Mouse (Mus musculus) frontal cortex, postnatal 25 days (tissue): Measurements from ENCODE around the gene Rilp.

Source experiments
- DNase-seq, 2 experiments: peaks; one replicate each; pipeline ENCODE4 v3.0.0; 2022; ENCODE audit warnings: low spot score in 2 of 2

Rilp gene

DNA sequence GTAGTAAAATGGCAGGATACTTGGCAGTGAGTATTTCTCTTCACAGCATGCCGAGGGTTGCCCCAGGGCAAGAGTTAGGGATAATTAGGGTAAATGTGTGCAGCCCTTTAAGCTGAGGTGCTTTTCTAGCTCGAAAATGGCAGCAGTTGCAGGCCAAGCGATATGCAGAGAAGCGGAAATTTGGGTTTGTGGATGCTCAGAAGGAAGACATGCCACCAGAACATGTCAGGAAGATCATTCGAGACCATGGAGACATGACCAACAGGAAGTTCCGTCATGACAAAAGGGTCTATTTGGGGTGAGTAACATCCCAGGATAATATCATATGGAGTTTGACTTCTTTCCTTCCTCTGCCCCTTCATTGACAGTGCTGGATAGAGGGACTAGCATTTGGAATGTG is 22.4 kb upstream of the Rilp start:
- DNase-seq: no peak

DNA sequence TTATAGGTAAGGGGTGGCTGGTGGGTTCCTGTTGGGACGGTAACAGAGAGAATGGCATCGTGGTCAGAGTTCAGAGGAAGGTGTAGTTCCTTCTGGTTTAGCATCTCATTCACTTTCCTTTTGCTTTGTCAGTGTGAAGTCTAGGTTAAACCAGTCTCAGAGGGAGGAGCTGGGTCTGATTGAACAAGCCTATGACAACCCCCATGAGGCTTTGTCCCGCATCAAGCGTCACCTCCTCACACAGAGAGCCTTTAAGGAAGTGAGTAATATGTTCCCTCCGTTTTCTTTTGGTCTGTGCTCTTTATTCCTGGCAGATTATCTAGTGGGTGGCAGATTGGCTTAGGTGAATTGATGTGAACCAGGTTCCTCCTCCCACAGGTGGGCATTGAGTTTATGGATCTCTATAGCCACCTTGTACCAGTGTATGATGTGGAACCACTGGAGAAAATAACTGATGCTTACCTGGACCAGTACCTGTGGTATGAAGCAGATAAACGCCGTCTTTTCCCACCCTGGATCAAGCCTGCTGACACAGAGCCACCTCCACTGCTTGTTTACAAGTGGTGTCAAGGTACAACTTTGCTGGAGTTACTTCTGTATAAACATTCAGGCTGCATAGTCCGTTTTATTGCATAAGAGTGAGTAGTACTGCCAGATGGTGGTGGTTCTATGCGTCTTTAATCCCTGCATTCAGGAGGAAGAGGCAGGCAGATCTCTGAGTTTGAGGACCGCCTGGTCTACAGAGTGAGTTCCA is 15.4 kb upstream of the Rilp start:
- no peak for DNase-seq

DNA sequence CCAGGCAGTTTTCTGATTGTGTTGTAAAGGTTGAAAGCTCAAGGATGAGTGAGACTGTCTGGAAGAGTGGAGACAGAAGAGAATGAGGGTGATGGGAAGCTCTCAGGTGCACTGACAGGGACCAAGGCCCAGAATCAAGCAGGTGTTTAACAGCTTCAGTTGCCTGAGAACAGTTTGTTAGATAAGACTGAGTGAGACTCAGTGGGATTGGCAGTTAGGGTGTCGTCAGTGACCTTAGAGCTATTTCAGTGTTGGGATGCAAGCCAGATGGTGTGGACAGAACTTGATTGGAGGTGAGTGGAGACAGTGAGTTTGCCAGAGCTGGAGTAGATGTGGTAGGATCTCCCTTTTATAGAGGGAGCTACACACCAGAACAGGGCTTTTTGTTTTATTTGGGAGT is 11.8 kb upstream of the Rilp start:
- no peak for DNase-seq

DNA sequence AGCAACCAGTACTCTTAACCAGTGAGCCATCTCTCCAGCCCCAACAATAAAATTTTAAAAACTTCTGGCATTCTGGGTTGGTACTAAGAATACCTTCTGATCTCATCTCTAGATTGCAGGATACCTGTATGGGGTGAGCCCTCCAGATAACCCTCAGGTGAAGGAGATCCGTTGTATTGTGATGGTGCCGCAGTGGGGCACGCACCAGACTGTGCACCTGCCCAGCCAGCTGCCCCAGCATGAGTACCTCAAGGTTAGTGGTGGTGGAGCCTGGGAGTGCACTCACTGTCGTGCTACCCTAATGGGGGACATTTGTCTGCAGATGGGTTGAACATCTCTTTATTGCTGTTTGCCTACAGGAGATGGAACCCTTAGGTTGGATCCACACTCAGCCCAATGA is 1.7 kb upstream of the Rilp start:
- DNase-seq: no peak

DNA sequence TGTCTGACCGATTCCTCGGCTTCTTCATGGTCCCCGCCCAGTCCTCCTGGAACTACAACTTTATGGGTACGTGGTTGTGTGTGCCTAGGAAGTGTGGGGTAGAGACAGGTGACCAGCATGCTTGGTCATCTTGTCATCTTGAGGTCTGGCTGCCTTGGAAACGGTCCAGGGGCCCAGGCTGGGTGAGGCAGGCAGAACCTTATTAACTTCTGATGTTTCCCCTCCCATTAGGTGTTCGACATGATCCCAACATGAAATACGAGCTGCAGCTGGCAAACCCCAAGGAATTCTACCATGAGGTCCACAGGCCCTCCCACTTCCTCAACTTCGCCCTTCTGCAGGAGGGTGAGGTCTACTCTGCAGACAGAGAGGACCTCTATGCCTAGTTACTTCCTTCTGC is 990 bp upstream of the Rilp start:
- DNase-seq: no peak

DNA sequence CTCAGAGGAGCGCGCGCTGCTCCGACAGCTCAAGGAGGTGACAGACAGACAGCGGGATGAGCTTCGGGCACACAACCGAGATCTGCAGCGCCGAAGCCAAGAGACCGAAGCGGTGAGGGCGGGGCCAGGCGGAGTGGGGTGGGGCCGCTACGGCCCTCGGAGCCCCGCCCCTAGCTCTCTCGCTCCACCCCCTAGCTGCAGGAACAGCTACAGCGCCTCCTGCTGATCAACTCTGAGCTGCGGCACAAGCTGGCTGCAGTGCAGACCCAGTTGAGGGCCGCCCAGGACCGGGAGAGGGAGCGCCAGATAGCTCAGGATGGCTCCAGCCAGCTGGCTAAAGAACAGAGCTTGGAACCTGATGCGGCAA is 716 bp downstream of the Rilp start:
- peak; percentile 69 to 74 for DNase-seq

DNA sequence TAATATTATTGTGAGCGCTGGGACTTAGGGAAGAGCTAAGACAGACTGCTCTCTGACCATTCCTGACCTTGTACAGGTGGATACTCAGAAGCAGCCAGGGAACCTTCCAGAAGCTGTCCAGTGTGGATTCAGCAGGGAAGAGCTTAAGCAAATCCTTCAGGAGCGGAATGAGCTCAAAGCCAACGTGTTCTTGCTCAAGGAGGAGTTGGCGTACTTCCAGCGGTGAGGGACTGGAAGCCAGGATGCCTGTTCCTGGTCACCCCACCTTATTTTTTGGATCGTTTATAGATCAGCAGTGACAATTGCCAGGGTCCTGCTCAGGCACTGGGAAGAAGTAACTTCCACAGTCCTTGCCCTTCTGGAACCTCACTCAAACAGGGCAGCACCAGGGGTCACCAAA is 1.3 kb downstream of the Rilp start:
- no peak for DNase-seq

DNA sequence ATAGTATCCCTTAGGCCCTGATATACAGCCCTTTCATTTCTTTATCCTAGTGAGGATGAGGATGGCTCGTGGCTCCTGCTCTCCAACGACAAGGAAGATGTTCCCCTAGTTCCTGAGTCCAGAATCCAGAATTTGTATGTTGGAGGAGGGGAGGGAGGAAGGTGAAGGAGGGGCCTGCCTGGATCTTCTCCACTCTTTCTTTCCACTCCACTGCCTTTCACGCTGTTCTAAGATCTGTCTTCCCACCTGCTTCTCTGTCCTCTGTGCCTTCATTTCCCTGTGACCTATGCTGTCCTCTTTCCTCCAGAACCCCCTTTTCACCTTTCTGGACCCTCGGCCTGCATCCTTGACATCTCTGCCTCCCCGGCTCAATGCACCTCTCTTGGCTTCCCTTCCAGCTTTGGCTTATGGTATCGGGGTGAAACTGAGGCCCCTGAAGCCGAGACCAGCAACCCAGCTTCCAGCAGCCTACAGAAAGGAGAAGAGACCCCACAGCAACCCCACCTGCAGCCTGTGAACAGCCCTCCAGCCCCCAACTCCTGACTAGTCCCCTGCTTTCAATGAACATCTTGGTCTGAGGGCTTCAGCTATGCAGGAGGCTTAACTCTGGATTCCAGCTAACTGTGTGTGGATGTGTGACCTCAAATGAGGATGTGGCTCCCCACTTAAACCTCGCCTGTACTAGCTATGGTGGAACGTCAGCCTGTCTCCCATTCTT is 2.6 kb downstream of the Rilp start:
- DNase-seq: no peak

DNA sequence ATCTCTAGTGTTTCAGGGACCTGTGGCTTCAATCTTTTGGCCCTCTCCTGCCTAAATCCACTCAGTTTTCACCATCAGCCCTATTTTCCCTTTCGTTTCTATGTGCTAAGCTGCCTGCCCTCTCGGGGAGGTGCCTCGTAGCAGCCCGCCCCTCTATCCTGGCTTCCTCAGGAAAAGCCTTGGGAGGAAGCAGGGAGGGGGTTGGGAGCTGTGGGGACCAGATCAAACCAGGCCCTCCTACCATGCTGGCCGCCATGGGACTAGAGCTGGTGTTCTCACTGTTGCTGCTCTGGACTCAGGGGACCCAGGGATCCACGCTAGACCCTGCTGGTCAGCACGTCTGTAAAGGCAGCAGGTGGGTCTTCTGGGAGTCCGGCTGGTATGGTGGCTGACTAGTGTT is 3.4 kb downstream of the Rilp start, which contains the start of gene Scarf1:
Scarf1 (plus strand) TSS at position 205 of the 400 bp plus-strand sequence.
- no peak for DNase-seq

DNA sequence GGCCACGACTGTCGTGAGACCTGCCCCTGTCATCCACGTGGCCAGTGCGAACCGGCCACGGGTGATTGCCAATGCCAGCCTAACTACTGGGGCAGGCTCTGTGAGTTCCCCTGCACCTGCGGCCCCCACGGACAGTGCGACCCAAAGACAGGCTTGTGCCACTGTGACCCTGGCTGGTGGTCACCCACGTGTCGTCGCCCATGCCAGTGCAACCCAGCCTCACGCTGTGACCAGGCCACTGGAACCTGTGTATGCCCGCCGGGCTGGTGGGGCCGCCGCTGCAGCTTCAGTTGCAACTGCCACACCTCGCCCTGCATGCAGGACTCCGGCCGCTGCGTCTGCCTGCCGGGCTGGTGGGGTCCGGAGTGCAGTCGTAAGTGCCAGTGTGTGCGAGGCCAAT is 5.3 kb downstream of the Rilp start:
- no peak for DNase-seq

DNA sequence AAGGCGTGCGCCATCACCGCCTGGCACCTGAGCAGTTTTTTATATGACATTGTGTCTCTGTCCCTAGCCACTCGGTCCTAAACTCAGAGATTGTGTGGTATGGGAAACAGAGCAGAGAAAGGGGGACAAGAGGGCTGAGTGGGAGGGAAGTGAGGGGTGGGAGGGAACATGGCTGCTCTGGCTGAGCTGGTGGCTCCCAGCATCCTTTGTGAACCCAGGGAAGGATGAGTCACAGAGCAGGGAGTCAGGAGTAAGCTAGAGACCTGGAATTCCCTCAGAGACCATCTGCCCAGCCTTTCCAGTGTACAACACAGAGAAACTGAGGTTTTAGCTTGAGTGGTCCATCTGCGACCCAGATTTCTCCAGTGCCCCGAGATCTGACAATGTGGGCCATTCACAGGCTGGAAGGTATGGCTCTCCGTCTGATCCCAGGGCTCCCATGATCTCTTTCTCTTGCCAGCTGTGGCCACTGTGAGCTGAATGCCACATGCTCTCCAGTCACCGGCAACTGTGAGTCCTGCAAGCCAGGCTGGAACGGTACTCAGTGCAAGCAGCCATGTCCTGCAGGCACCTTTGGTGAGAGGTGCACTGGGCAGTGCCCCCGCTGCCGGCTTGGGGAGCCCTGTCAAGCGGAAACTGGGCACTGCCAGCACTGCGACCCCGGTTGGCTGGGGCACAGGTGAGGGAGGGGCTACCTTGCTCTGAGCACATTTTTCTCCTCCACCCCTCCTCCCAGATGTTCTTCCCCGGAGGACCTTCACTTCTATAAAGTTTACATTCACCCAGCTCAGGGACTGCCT is 10.1 kb downstream of the Rilp start:
- DNase-seq: no peak

DNA sequence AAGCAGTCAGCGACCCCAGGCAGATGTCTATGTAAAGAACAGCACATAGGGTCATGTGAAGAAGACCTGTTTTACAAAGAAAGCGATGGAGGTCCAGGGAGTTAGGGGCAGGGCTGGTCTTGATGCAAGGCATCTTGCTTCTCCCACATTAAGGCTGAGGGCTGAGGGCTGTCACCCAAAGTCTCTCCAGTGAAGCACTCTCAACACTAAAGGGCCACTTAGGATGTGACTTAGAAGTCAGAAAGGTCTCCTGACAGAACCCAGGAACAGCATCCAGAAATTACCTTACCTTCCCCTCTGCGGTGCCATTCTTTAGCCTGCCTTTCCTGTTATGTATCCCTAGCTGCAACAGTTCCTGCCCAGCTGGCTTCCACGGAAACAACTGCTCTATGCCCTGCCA is 11.7 kb downstream of the Rilp start:
- no peak for DNase-seq

DNA sequence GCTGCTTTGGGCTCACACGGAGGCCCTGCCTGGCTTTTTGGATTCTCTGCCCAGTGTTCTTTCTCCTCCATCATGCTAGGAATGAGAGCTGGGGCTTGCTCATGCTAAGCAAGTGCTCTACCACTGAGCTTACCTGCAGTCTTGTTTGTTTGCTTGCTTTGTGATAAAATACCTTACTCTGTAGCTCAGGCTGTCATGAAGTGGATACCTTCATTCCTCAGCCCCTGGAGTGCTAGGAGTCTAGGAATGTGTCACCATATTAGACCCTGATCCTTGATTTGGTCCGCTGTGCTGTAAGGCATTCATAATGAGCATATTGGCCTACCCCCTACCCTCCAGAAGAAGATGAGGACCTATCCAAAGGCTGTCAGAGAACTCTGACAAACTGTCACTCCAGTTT is 12.9 kb downstream of the Rilp start:
- DNase-seq: no peak

DNA sequence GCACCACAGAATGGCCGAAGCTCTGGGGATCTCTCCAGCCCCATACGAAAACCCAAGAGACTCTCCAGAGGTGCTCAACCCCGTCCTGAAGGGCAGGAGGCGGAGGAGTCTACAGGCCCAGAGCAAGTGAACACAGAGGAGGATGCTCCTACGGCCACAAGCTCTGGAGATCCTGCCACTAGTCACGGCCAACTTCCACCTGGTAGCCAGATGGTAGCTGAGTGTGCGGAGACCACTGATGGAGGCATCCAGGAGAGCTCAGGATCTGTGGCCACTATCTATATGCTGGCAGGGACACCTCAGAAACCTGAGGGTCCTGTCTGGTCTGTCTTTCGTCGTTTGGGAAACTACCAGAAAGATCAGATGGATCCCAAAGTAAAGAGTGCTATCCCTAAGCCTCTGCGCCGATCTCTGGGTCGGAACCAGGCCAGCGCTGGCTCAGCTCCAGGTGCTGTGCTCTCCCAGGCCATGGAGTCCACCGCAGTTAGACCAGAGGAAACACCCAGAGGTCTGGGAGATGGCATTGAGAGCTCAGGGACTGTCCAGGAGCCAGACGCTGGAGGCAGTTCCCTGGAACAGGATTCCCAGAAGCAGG is 15.7 kb downstream of the Rilp start:
- no peak for DNase-seq

DNA sequence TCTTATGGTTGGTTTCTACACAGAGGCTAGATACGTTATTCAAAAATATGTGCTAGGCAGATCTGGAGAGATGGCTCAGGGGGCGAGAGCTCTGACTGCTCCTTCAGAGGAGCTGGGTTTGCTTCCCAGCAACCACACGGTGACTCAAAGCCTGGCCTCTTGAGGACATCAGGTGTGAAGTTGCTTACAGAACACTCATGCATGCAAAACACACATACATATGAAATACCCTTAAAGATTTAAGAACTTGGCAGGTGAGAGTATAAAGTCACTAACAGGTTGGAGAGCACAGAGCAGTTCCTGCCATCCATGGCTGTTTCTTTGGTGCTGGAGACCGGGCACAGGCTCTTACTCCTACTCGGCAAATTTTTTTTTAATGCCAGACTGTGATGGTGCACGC is 17.0 kb downstream of the Rilp start:
- DNase-seq: no peak

DNA sequence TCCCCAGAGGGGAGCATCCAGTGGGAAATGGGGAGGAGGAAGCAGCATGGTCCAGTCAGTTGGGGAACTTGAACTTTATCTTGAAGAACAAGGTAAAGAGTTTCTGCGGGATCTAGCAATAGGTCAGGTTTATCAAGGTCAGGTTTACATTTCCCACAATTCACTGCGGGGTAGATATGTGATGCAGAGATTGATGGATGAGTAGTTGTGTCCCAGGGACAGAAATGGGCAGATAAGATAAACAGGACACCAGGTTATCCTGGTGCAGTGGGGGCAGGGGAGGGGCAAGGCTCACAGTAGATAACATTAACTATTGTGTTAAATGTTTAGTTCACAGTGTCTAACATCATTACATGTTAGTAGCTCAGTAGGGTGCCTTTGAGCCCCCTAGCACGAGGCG is 19.9 kb downstream of the Rilp start:
- no peak for DNase-seq

DNA sequence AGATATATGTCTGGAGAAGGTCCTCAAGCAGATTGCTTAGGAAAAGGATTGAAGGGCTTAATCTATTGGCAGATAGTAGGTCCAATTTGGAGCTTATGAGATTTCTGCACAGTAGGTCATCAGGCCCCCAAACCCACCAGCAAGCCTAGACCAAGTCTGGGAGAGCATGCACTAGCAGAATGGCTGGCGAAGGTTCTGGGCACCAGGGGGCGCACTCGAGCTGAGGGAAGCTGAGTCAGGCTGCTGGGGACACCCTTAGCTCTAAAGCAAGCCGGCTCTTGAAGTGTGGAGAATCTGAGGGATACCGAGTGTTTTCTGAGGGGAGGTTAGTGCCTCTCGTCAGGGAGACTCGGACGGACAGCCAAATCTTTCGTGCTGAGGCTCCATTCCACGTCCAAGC is 20.4 kb downstream of the Rilp start:
- peak; percentile 98 to 99 for DNase-seq

DNA sequence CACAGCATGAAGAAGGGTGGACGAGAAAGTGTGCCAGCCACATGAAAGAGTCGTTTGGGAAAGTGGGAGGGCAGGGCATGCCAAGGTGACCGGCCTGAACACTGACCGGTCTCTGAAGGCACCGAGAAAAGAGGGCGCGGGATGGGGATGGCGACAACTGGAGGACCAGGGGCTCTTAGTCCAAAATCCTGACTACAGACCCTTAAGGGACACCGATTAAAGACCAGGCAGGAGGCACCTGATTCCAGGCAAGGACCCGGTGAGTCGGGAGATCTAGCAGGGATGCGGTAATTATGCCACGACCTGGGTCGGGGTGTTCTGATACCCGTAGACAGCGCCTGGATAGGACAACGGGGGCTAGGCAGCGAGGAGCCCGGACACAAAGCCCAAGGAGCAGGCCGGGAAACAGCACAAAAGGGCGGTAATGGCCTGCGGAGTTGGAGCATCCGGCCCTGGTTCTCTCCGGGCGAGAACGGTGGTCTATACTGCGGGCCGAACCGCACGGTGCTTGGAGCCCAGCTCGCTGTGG is 21.0 kb downstream of the Rilp start:
- no peak for DNase-seq

DNA sequence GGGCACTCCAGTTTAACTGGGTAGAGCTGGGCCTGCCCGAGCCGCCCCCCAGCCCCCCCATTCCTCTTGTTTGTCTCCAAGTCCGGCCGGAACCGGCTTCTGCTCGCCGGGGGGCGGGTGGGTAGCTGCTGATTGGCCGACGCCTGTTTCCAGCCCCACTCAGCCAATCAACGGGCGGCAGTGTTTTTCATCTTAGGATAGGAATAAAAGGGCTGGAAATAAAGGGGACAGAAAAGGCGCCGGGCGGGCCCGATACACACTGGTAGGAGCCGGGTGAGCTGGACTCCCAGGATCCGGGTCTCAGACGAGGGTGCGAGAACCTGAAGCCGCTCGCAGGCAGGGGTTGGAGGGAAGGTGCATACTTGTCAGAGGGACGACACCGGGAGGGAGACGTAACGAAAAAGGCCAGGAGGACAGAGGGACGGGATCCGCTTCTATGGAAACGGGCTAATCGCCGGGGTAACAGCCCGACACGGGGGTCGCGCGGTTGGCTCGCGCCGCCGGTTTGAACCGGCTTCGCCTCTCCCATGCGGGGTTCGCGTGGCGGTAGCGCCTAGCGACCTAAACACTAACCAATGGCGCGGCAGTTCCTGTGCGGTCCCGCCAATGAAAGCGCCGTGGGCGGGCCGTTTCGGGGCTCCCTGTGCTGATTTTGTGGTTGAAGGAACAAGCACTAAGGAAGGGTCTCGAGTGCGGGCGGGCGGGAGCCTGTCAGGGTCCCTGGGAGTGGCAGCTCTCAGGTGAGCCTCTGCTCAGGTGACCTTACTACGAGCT is 21.8 kb downstream of the Rilp start, which contains the start of gene Slc43a2:
Slc43a2 (plus strand) TSS at position 226 of the 774 bp plus-strand sequence.
- DNase-seq: peak; percentile 95 to 96

DNA sequence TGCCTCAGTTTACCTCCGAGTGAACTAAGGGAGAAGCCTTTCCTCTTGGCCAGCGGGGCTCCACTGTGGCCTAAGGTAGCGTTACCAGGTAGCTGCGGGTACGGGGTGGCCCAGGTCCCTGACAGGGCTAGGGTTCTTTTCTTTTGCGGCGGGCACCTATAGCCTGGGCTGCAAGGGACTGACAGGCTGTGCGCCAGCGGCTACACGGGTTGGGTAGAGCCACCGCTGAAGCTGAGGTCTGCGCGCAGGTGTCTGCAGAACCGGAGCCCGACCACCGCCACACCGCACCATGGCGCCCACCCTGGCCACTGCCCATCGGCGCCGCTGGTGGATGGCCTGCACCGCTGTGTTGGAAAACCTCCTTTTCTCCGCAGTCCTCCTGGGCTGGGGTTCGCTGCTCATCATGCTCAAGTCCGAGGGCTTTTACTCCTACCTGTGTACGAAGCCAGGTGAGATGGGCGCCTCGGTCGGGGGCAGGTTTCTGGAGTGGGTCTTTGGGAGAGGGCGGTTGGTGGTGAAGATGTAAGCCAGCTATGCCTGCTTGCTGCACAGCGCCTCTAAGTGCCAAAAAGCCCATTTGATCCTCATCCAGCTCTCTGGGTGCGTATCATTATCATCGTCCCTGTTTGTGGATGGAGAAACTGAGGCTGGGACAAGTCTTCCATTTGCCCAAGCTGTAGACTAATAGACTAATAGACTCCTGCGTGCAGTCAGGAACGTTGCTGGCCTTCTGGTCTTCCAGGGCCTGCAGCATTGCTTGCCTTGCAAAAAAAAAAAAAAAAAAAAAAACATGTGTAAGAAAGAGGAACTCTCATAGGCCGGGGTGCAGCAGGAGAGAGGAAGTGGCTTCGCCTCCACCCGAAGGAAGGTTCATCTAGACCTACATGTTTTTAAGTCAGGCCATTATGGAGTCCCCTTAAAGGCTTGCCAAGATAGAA is 22.7 kb downstream of the Rilp start:
- DNase-seq: no peak
